Mouse (Mus musculus) megakaryocyte, embryonic 14.5 days (primary cell): ENCODE measurements around the gene Pom121l2.

Experiments
- FLI1 ChIP-seq: IDR thresholded peaks from 2 replicates; pipeline ENCODE4 v1.6.1; 2012; ENCODE audit warnings: low read length, inconsistent platforms, mixed read lengths
- GATA1 ChIP-seq: IDR thresholded peaks from 3 replicates; pipeline ENCODE4 v1.6.1; 2012; ENCODE audit warnings: mixed read lengths, low read length, inconsistent platforms, borderline replicate concordance

DNA sequence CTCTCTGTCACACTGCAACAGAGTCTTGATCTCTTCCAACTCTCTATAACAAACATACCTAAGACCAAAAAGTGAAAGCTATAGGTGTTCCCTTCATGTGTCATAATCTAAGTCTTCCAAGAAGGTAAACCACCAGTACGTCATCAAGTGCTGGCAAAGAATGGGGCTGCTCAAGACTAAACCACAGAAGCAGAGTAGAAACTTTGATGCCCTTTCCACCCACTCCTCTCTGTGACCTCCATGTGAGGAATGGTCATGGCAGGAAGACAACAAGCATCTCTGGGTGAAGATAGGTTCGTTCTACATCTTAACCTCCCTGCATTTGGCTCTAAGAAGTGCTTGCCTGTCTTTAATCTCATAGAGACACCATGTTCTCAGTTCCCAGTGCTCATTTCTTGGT, 3.5 kb downstream of the Pom121l2 start:
- TF ChIP-seq GATA1, result no peak
- TF ChIP-seq FLI1, result no peak
